Mouse (Mus musculus) hematopoietic stem cell, adult 5-6 weeks (primary cell): Measurements from ENCODE around the gene Camkmt. TPM values are rescaled to one million over a fixed set of nuclear protein-coding genes. Genes with fewer than 3 reads are reported as not detected.

Source experiments
- ATAC-seq, 2 experiments: fragments of 125-278 bp in 1 of 2; replicated peaks in 1 of 2; 2 replicates each; pipeline ENCODE4 v1.8.0; 2016 to 2017; ENCODE audit warnings: inconsistent platforms in 2 of 2, mild to moderate bottlenecking in 2 of 2, moderate number of reproducible peaks in 2 of 2, low read depth in 1 of 2, moderate TSS enrichment in 1 of 2; ENCODE audit not compliant: low FRiP score in 2 of 2, poor library complexity in 2 of 2, severe bottlenecking in 2 of 2, insufficient read depth in 1 of 2, low TSS enrichment in 1 of 2
- total RNA-seq: library from RNA; stranded (forward); fragments of 172-1452, 232-1000 nt; gene quantifications from 2 replicates; pipeline ENCODE4 v1.2.3, GENCODE M21; 2017

The Camkmt gene
- total RNA-seq, 1 experiment from 2014 or later, result 6.7 TPM

- ATAC-seq, result no peak
Observed at GRCm38 (mm10) chr17:85218054-85218453, 127.7 kb downstream of the Camkmt start.

- ATAC-seq, result no peak
Observed at GRCm38 (mm10) chr17:85242109-85242508, 151.8 kb downstream of the Camkmt start.

GRCm38 (mm10) chr17:85248962-85249361 is 158.6 kb downstream of the Camkmt start:
- ATAC-seq, result no peak

- no peak for ATAC-seq
Observed at GRCm38 (mm10) chr17:85249744-85250143, 159.4 kb downstream of the Camkmt start.

- ATAC-seq, result no peak
Observed at GRCm38 (mm10) chr17:85256930-85257329, 166.6 kb downstream of the Camkmt start.

- ATAC-seq, result no peak
Observed at GRCm38 (mm10) chr17:85257348-85257747, 167.0 kb downstream of the Camkmt start.

- ATAC-seq, result no peak
Observed at GRCm38 (mm10) chr17:85258703-85259341, 168.5 kb downstream of the Camkmt start.

GRCm38 (mm10) chr17:85266831-85267422 is 176.6 kb downstream of the Camkmt start:
- no peak for ATAC-seq

GRCm38 (mm10) chr17:85271466-85272175 is 181.3 kb downstream of the Camkmt start:
- no peak for ATAC-seq

- ATAC-seq, result no peak
Observed at GRCm38 (mm10) chr17:85279720-85280119, 189.4 kb downstream of the Camkmt start.

GRCm38 (mm10) chr17:85282447-85282846 is 192.1 kb downstream of the Camkmt start:
- ATAC-seq, result no peak

GRCm38 (mm10) chr17:85291154-85291553 is 200.8 kb downstream of the Camkmt start:
- ATAC-seq, result no peak

GRCm38 (mm10) chr17:85291601-85292000 is 201.2 kb downstream of the Camkmt start:
- ATAC-seq, result no peak

- no peak for ATAC-seq
Observed at GRCm38 (mm10) chr17:85292276-85292675, 201.9 kb downstream of the Camkmt start.

GRCm38 (mm10) chr17:85303686-85304085 is 213.3 kb downstream of the Camkmt start:
- ATAC-seq, result no peak

GRCm38 (mm10) chr17:85308566-85308965 is 218.2 kb downstream of the Camkmt start:
- no peak for ATAC-seq

- no peak for ATAC-seq
Observed at GRCm38 (mm10) chr17:85309046-85309445, 218.7 kb downstream of the Camkmt start.

GRCm38 (mm10) chr17:85311348-85311747 is 221.0 kb downstream of the Camkmt start:
- ATAC-seq, result no peak
